Mouse (Mus musculus) stomach, embryonic 14.5 days (tissue): ENCODE results near the gene Ptprr. TPM values are rescaled to one million over a fixed set of nuclear protein-coding genes. Genes with fewer than 3 reads are reported as not detected.

ENCODE experiments used
- ATAC-seq: fragments of 200-750 bp; cut with Nextera tagmentation; 2 replicates; pipeline ENCODE4 v1.8.0; 2017; ENCODE audit warnings: low read depth, moderate TSS enrichment; ENCODE audit not compliant: insufficient number of reproducible peaks, insufficient read depth, low FRiP score
- H3K27ac ChIP-seq: fragments of 300-500 bp; sonication (generic); 2 replicates; pipeline ENCODE4 v1.5.1; 2014; ENCODE audit warnings: mild to moderate bottlenecking, low read length, moderate library complexity, mixed read lengths
- H3K27me3 ChIP-seq: fragments of 300-500 bp; sonication (generic); 2 replicates; pipeline ENCODE4 v1.6.1; 2014; ENCODE audit warnings: low read length, control low read depth, mixed read lengths; ENCODE audit not compliant: control insufficient read depth, insufficient read depth
- H3K36me3 ChIP-seq: fragments of 300-500 bp; sonication (generic); 2 replicates; pipeline ENCODE4 v1.6.1; 2014; ENCODE audit warnings: mild to moderate bottlenecking, control low read depth, low read length, moderate library complexity, mixed read lengths; ENCODE audit not compliant: control insufficient read depth, insufficient read depth
- H3K4me1 ChIP-seq: fragments of 300-500 bp; sonication (generic); 2 replicates; pipeline ENCODE4 v1.6.1; 2014; ENCODE audit warnings: low read length, control low read depth, mixed read lengths; ENCODE audit not compliant: control insufficient read depth, insufficient read depth
- H3K4me2 ChIP-seq: fragments of 300-500 bp; sonication (generic); replicated peaks from 2 replicates; pipeline ENCODE4 v1.6.1; 2014; ENCODE audit warnings: low read depth, low read length, control low read depth
- H3K4me3 ChIP-seq: fragments of 300-500 bp; sonication (generic); 2 replicates; pipeline ENCODE4 v1.5.1; 2014; ENCODE audit warnings: low read depth, low read length, control low read depth
- H3K9ac ChIP-seq: fragments of 300-500 bp; sonication (generic); replicated peaks from 2 replicates; pipeline ENCODE4 v1.6.1; 2014; ENCODE audit warnings: low read depth, mild to moderate bottlenecking, control low read depth, low read length, moderate library complexity, mixed read lengths
- H3K9me3 ChIP-seq: fragments of 300-500 bp; sonication (generic); 2 replicates; pipeline ENCODE4 v1.6.1; 2016; ENCODE audit warnings: low read depth, low read length, control low read depth; ENCODE audit not compliant: control insufficient read depth
- WGBS: fragments of 180-500 bp; shearing (Covaris S2); extraction: QIAGEN DNeasy Blood & Tissue Kit; methylation state at CpG from one replicate; pipeline ENCODE4 v1.1.7; 2014; 5-methylcytosine and 5-hydroxymethylcytosine counted together
- polyA plus RNA-seq: library from polyadenylated mRNA; unstranded; fragments of >200 nt; fragmentation: Nextera tagmentation; extraction: Ambion mirVana; gene quantifications from 2 replicates; pipeline ENCODE4 v1.2.1, GENCODE M21; 2014

The Ptprr gene
- polyA plus RNA-seq, 1 experiment from 2014 or later: 2.3 TPM

- 88% methylated on average over 2 of the region's 2 CpGs for WGBS
- Histone ChIP-seq H3K36me3 (no peaks in the 10 kb centered on the region), H3K9ac (no peak overlapping the region), H3K4me2 (no peak overlapping the region), H3K27me3 (no peaks in the 10 kb centered on the region), H3K9me3 (no peaks in the 10 kb centered on the region), H3K4me1 (no peaks in the 10 kb centered on the region), H3K27ac (no peak overlapping the region), H3K4me3 (no peak overlapping the region)
- ATAC-seq: no peak
Measured at GRCm38 (mm10) chr10:116123808-116124207, 105.8 kb downstream of the Ptprr start.

GRCm38 (mm10) chr10:116125364-116125763 lies 107.4 kb downstream of the Ptprr start:
- 58% methylated on average over 5 of the region's 5 CpGs for WGBS
- Histone ChIP-seq H3K27ac (no peak overlapping the region), H3K36me3 (no peaks in the 10 kb centered on the region), H3K9me3 (no peaks in the 10 kb centered on the region), H3K27me3 (no peaks in the 10 kb centered on the region), H3K9ac (no peak overlapping the region), H3K4me1 (no peaks in the 10 kb centered on the region), H3K4me2 (no peak overlapping the region), H3K4me3 (no peak overlapping the region)
- no peak for ATAC-seq

GRCm38 (mm10) chr10:116130401-116130800 lies 112.4 kb downstream of the Ptprr start:
- H3K27ac ChIP-seq: no peak overlapping the region
- no peak for ATAC-seq
- WGBS: 81% methylated on average over 3 of the region's 3 CpGs

GRCm38 (mm10) chr10:116131223-116131622 lies 113.2 kb downstream of the Ptprr start:
- no peak overlapping the region for H3K4me3 ChIP-seq
- no peaks in the 10 kb centered on the region for H3K27me3 ChIP-seq
- H3K36me3 ChIP-seq: no peaks in the 10 kb centered on the region
- no peak overlapping the region for H3K27ac ChIP-seq
- H3K4me1 ChIP-seq: no peaks in the 10 kb centered on the region
- H3K4me2 ChIP-seq: no peak overlapping the region
- WGBS: 84% methylated on average over 4 of the region's 4 CpGs
- no peak for ATAC-seq
- H3K9ac ChIP-seq: no peak overlapping the region
- H3K9me3 ChIP-seq: no peaks in the 10 kb centered on the region

More at GRCm38 (mm10) chr10:116130401-116130800, 112.4 kb downstream of the Ptprr start:
- no peaks in the 10 kb centered on the region for H3K4me1 ChIP-seq
- H3K4me2 ChIP-seq: no peak overlapping the region
- H3K36me3 ChIP-seq: no peaks in the 10 kb centered on the region
- H3K9me3 ChIP-seq: no peaks in the 10 kb centered on the region
- no peaks in the 10 kb centered on the region for H3K27me3 ChIP-seq
- H3K4me3 ChIP-seq: no peak overlapping the region
- no peak overlapping the region for H3K9ac ChIP-seq

- Histone ChIP-seq H3K4me2 (no peak overlapping the region), H3K27me3 (no peaks in the 10 kb centered on the region), H3K36me3 (no peaks in the 10 kb centered on the region), H3K4me3 (no peak overlapping the region), H3K9me3 (no peaks in the 10 kb centered on the region), H3K27ac (no peak overlapping the region), H3K9ac (no peak overlapping the region), H3K4me1 (no peaks in the 10 kb centered on the region)
- WGBS: 73% methylated on average over 4 of the region's 4 CpGs
- no peak for ATAC-seq
Measured at GRCm38 (mm10) chr10:116132233-116132632, 114.2 kb downstream of the Ptprr start.

- Histone ChIP-seq H3K4me1 (no peaks in the 10 kb centered on the region), H3K9ac (no peak overlapping the region), H3K36me3 (no peaks in the 10 kb centered on the region), H3K27me3 (no peaks in the 10 kb centered on the region), H3K9me3 (no peaks in the 10 kb centered on the region), H3K4me3 (no peak overlapping the region), H3K4me2 (no peak overlapping the region), H3K27ac (no peak overlapping the region)
- WGBS: 81% methylated on average over 2 of the region's 2 CpGs
- ATAC-seq: no peak
Measured at GRCm38 (mm10) chr10:116135187-116135586, 117.2 kb downstream of the Ptprr start.

GRCm38 (mm10) chr10:116140226-116140625 lies 122.2 kb downstream of the Ptprr start:
- 88% methylated on average over 8 of the region's 8 CpGs for WGBS
- H3K4me1 ChIP-seq: no peaks in the 10 kb centered on the region
- no peaks in the 10 kb centered on the region for H3K36me3 ChIP-seq
- no peak overlapping the region for H3K4me3 ChIP-seq
- no peaks in the 10 kb centered on the region for H3K9me3 ChIP-seq
- H3K4me2 ChIP-seq: no peak overlapping the region
- no peak overlapping the region for H3K9ac ChIP-seq
- no peaks in the 10 kb centered on the region for H3K27me3 ChIP-seq
- H3K27ac ChIP-seq: no peak overlapping the region
- ATAC-seq: no peak

- no peak overlapping the region for H3K4me3 ChIP-seq
- H3K9me3 ChIP-seq: no peaks in the 10 kb centered on the region
- H3K36me3 ChIP-seq: no peaks in the 10 kb centered on the region
- WGBS: 87% methylated on average over 10 of the region's 10 CpGs
- H3K4me2 ChIP-seq: no peak overlapping the region
- H3K27ac ChIP-seq: no peak overlapping the region
- ATAC-seq: no peak
- no peak overlapping the region for H3K9ac ChIP-seq
- no peaks in the 10 kb centered on the region for H3K27me3 ChIP-seq
- no peaks in the 10 kb centered on the region for H3K4me1 ChIP-seq
Measured at GRCm38 (mm10) chr10:116143684-116144083, 125.7 kb downstream of the Ptprr start.

GRCm38 (mm10) chr10:116146091-116146490 lies 128.1 kb downstream of the Ptprr start:
- Histone ChIP-seq H3K27me3 (no peaks in the 10 kb centered on the region), H3K4me3 (no peak overlapping the region), H3K36me3 (no peaks in the 10 kb centered on the region), H3K27ac (no peak overlapping the region), H3K9ac (no peak overlapping the region), H3K9me3 (no peaks in the 10 kb centered on the region), H3K4me2 (no peak overlapping the region), H3K4me1 (no peaks in the 10 kb centered on the region)
- 82% methylated on average over 9 of the region's 9 CpGs for WGBS
- no peak for ATAC-seq
